Mouse (Mus musculus) bone marrow macrophage, adult 2 months (primary cell): ENCODE measurements at regions not wholly inside any gene's neighbourhood (a gene's known extent, or its start where the extent isn't known, plus 50 kb on each side); places are given as distances from the start of the nearest gene placed in this dataset.

Experiments used
- H3K27ac ChIP-seq: 2 replicates; pipeline ENCODE4 v1.5.1; 2012; ENCODE audit warnings: low read depth, low read length; ENCODE audit not compliant: insufficient read depth
- H3K4me1 ChIP-seq: 2 replicates; pipeline ENCODE4 v1.6.1; 2012; ENCODE audit warnings: low read length; ENCODE audit not compliant: control insufficient read depth, insufficient read depth
- H3K4me3 ChIP-seq: 2 replicates; pipeline ENCODE4 v1.5.1; 2012; ENCODE audit warnings: mild to moderate bottlenecking, low read length, moderate library complexity; ENCODE audit not compliant: insufficient read depth
- CTCF ChIP-seq: IDR thresholded peaks from 2 replicates; pipeline ENCODE4 v1.5.1; 2012; ENCODE audit warnings: low read depth, mild to moderate bottlenecking, low read length, moderate library complexity
- POLR2A ChIP-seq: IDR thresholded peaks from 2 replicates; pipeline ENCODE4 v1.6.1; 2012; ENCODE audit warnings: mild to moderate bottlenecking, low read depth, low read length, borderline replicate concordance

DNA sequence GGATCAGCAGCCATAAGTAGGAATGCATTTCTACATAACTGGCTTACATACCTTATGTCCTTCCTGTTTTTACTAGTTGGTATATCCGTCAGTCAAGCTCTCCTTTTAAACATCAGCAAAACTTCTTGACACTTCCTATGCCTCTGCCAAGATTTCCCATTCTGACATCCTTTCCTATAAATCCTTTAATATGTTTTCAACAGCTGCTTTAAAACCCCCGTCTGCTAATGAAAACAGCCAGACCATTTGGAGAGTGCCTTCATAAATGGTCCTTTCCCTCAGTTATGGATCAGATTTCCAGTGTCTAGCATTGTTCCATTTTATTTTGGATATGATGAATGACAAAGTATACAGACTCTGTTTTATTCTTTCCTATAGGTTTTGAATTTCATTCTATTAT lies 270.7 kb upstream of the Rgmb start:
- TF ChIP-seq CTCF (no peak), POLR2A (no peak)

DNA sequence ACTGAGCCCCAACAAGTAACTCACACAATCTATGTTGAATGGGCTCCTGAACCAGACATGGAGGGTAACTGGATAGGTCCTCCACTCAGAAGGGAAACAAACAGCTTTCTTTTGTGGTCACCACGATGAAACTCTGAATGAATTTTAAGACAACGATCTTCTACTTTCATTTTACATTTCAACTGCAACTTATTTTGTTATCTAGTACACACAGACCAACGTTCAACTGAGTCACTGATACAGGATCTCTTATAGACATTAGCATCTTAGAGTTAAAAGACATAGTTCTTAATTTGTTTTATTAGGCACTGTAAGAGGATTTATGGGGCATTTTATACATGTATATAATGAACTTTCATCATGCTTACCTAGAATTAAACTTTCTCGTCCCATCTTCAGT lies 262.1 kb upstream of the Rgmb start:
- Histone ChIP-seq H3K4me1 (no peaks in the 10 kb centered on the region), H3K4me3 (no peak overlapping the region), H3K27ac (no peak overlapping the region)
- TF ChIP-seq POLR2A (no peak), CTCF (no peak)

More for the DNA sequence above, 270.7 kb upstream of the Rgmb start:
- no peak overlapping the region for H3K4me3 ChIP-seq
- H3K4me1 ChIP-seq = no peaks in the 10 kb centered on the region
- H3K27ac ChIP-seq = no peak overlapping the region

DNA sequence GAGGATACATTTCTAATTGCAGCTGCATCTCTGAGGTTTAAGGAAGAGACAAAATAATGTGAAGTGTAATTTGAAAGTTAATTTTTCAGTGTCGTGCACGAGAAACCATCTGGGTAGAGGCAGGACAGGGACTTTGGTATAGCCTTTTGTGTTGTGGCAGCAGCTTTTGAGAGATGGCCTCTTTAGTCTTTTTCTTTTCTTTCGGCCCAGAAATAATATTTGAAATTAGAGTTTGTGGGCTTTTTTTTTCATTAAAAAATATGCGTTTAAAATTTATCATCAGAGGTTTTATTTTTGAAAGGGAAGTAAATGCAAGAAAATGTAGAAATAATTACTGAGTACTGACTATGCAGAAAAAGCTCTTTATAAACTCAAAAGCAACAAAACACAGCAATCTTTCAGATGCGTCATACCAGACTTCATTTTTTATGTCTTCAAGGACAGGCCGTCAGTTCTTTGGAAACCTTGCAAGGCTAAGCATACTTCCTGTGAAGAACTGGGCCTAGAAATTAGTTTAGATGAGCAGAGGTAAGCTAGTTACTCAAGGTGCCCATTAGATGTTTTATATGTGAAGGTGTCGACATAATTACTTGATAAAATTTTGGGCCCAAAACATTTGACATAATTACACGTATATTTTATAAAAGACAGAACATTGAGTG lies 258.9 kb upstream of the Rgmb start:
- no peak overlapping the region for H3K27ac ChIP-seq
- no peaks in the 10 kb centered on the region for H3K4me1 ChIP-seq
- H3K4me3 ChIP-seq = no peak overlapping the region
- TF ChIP-seq POLR2A = no peak
- no peak for TF ChIP-seq CTCF

DNA sequence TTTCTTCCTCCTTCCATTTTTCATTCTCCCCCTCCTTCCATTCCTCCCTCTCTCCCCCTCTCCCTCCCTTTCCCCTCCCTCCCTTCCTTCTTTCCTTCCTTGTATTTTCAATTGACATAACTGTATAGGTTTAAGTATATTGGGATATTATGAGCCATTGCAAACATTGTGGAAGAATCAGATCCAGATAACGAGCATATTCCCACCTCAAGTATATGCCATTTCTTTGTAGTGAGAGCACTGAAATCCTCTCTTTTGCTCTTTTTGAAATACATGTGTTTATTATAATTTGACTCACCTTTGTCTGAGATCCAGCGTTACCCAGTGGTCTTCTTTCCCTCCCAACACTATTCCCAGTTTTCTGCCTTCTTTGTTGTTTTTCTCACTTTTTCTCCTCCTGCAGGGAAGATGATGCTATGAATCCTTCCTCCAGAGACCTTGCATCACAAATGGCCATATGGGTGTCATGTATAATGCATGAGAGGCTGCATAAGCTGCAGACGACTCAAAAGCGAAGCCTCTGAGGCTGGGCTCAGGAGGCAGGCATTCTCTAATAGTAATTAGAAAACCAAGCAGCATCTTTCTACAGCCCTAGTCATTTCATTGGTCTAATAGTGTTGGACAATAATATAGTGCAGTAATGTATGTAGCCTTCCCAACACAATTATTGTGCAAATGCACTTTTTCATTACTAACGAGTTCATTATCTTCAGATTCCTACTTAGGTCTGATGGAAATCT lies 258.2 kb upstream of the Rgmb start:
- no peak overlapping the region for H3K4me3 ChIP-seq
- no peak overlapping the region for H3K27ac ChIP-seq
- no peaks in the 10 kb centered on the region for H3K4me1 ChIP-seq
- no peak for TF ChIP-seq CTCF
- no peak for TF ChIP-seq POLR2A

DNA sequence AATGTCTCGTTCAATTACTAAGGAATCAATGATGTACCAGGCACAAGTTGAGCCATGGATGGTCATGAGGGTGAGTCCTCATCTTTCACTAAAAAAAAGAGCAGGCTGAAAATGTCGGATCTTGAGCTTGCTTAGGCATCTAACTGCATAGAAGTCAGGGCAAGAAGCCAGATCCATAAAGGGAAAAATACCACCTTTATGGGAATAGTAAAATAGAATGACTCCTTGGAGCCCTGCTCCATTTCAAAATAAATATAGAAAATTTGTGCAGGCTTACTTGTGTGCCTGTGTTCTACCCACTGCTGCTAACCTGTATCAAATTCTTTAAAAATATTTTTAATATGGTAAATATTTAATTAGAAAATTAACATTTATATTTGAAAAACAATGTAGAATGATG lies 256.2 kb upstream of the Rgmb start:
- H3K27ac ChIP-seq = no peak overlapping the region
- H3K4me1 ChIP-seq = no peaks in the 10 kb centered on the region
- no peak overlapping the region for H3K4me3 ChIP-seq
- no peak for TF ChIP-seq CTCF
- no peak for TF ChIP-seq POLR2A

DNA sequence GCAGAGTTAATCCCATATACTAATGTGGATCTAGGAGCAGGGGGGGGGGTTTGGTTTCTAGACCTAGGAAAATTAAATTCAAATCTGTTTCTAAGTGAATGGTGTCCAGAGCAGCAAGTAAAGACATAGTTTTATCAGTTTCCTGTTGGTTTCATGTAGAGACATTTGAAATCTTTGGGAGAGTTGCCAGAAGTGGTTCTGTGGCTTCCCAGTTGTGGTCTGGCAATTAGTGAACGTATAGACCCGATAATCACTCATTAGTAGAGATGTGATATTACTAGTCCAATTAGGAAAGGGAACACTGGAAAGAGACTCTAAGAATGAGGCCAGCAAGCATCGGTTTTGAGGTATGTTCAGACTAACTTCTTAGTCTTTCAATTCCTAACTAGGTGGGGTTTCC lies 252.0 kb upstream of the Rgmb start:
- H3K27ac ChIP-seq = no peak overlapping the region
- peaks cover 3% of the 10 kb centered on the region for H3K4me1 ChIP-seq
- TF ChIP-seq CTCF (no peak), POLR2A (no peak)
- no peak overlapping the region for H3K4me3 ChIP-seq

DNA sequence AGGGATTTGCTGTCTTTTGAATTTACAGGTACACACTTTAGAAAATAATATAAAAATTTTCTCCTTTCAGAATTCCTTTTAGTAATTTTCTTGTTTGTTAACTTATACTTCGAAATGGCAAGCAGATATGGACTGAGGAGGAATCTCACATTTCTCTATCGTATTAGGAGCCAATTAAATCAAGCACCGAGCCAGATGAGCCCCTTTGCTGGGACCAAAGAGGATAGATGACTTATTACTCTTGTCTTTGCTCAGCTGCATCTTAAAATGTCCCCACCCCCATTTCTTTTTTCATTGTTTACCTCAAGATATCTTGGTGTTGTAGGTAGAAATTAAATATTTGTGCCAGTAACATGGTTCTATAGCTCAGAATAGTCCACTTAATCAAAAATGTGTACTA lies 247.7 kb upstream of the Rgmb start:
- TF ChIP-seq CTCF = no peak
- no peak for TF ChIP-seq POLR2A
- Histone ChIP-seq H3K4me3 (no peak overlapping the region), H3K27ac (no peak overlapping the region), H3K4me1 (peaks cover 3% of the 10 kb centered on the region)

DNA sequence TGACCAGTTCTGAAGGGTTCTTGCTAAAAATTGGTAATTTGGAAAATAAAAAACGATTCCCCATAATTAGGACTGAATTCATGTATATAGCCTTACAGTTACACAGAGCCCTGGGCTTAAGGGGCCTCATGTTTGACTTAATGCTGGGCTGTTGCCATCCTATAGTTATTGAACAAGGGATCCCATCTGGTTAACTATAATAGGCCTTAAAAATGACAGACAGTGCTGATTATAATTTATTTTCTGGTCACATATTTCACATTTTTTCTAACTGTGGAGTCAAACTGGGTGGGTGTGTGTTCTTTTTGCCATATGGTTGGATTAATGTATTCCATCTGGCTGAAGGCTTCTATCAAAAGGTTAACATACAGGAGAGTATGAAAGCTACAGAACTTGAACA lies 238.5 kb upstream of the Rgmb start:
- Histone ChIP-seq H3K4me3 (no peak overlapping the region), H3K4me1 (no peaks in the 10 kb centered on the region), H3K27ac (no peak overlapping the region)
- TF ChIP-seq POLR2A (no peak), CTCF (no peak)

DNA sequence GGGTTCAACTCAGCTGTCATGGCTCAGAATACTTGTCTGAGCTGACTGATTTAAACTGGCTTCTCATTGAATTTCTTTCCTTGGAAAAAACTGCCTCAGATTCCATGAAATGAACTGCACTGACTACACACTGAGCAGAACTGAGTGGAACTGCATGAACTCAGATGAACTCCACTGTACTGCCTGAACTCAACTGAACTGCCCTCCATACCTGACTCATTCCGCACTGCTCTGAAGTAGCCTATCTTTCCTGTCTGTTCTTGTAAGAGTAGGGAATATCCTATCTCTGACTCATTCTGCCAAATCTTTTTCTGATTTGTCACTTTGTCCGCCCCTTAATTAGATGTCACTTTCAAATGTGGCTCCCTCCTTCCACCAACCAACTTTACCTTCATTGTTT lies 237.0 kb upstream of the Rgmb start:
- no peak for TF ChIP-seq CTCF
- TF ChIP-seq POLR2A = no peak
- no peaks in the 10 kb centered on the region for H3K4me1 ChIP-seq

DNA sequence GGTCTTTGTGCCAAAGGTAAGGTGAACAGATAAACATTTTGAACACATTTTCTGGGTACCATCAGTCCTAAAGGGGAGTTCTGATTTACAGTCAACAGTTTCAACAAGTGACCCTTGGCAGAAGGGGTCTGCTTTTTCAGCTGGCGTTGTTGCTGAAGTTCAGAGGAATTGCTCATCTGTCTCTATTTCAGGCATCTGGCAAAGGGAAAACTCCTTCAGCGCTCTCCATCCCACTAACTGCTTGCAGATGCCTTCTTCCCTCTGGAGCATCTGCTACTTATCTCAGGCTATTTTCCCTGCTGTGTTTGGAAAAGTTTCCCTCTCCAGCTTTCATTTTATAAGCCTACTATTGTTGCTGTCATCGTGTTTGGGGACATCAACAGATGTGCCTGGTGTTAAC lies 223.6 kb upstream of the Rgmb start:
- H3K4me1 ChIP-seq = peaks cover 8% of the 10 kb centered on the region
- H3K27ac ChIP-seq = no peak overlapping the region
- no peak overlapping the region for H3K4me3 ChIP-seq
- TF ChIP-seq POLR2A (no peak), CTCF (no peak)

More for the DNA sequence above, 237.0 kb upstream of the Rgmb start:
- Histone ChIP-seq H3K4me3 (no peak overlapping the region), H3K27ac (no peak overlapping the region)
